Mouse (Mus musculus) embryonic facial prominence, embryonic 10.5 days (tissue): ENCODE measurements around the gene Gm49405. TPM values are rescaled to one million over a fixed set of nuclear protein-coding genes. Genes with fewer than 3 reads are reported as not detected.

Experiments
- DNase-seq: peaks from one replicate; pipeline ENCODE4 v3.0.0-alpha.2; 2017; ENCODE audit warnings: low spot score
- H3K27ac ChIP-seq: fragments of 300-500 bp; sonication (generic); replicated peaks from 2 replicates; pipeline ENCODE4 v1.5.1; 2016; ENCODE audit warnings: mild to moderate bottlenecking
- H3K27me3 ChIP-seq: fragments of 300-500 bp; sonication (generic); replicated peaks from 2 replicates; pipeline ENCODE4 v1.6.1; 2016; ENCODE audit warnings: low read depth, mild to moderate bottlenecking; ENCODE audit not compliant: poor library complexity, severe bottlenecking
- H3K36me3 ChIP-seq: fragments of 300-500 bp; sonication (generic); replicated peaks from 2 replicates; pipeline ENCODE4 v1.6.1; 2016; ENCODE audit warnings: mild to moderate bottlenecking, moderate library complexity
- H3K4me1 ChIP-seq: fragments of 300-500 bp; sonication (generic); 2 replicates; pipeline ENCODE4 v1.6.1; 2016
- H3K4me3 ChIP-seq: fragments of 300-500 bp; sonication (generic); 2 replicates; pipeline ENCODE4 v1.5.1; 2016; ENCODE audit warnings: mild to moderate bottlenecking, moderate library complexity
- H3K9me3 ChIP-seq: fragments of 300-500 bp; sonication (generic); 2 replicates; pipeline ENCODE4 v1.6.1; 2016; ENCODE audit warnings: mild to moderate bottlenecking
- WGBS: fragments of 180-500 bp; shearing (Covaris S2); methylation state at CpG from one replicate; pipeline ENCODE4 v1.1.7; 2016; 5-methylcytosine and 5-hydroxymethylcytosine counted together
- polyA plus RNA-seq: library from polyadenylated mRNA; unstranded; fragments of >200 nt; fragmentation: Nextera tagmentation; extraction: Ambion mirVana; gene quantifications from 2 replicates; pipeline ENCODE4 v1.2.1, GENCODE M21; 2016

The Gm49405 gene
- polyA plus RNA-seq, 1 experiment from 2014 or later = 4.6 TPM

DNA sequence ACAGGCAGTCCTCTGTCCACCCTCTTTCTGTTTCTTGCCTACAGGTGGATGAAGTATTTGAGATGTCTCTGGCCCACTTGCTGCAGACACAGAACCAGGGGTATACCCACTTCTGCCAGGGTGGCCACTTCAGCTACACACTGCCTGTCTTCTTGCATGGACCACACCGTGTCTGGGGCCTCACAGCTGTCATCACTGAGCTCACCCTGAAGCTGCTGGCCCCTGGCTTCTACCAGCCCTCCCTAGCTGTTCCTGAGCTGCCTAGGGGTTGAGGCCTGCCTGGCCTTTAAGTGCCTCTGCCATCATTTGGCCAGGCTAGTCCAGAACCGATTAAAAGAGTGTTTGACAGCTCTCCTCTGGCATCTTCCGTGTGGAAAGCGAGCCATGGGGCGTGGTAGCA is 1.3 kb downstream of the Gm49405 start:
- Histone ChIP-seq H3K27ac (peak overlapping the region; percentile 15; the same call in 1 of the 2 replicates), H3K9me3 (no peaks in the 10 kb centered on the region), H3K4me3 (peak overlapping the region; percentile 90), H3K36me3 (peaks cover 24% of the 10 kb centered on the region), H3K27me3 (peaks cover 13% of the 10 kb centered on the region; the same call in 1 of the 2 replicates), H3K4me1 (peaks cover 36% of the 10 kb centered on the region)
- WGBS = 87% methylated on average over 5 of the region's 5 CpGs
- no peak for DNase-seq

DNA sequence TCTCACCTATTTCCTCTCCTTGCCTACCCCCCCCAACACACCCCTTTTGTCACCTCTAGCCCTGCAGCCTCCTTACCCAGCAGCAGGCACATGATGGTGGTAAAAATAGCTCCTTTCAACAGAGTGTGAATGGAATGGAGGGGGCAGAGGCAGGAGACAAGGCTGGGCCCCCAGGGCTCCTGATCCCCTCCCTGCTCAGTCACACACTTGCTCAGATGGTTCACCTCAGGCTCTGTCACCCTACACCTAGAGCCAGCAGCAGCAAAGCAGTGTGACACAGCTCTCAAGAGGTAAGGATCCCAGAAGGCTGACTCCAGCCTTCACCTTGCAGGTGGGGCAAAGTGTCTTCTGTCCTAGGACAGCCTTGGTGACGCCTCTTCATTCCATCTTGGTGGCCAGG is 2.7 kb downstream of the Gm49405 start, which contains the start of gene Doc2g:
Gene Doc2g, plus strand, starts transcription at position 202 of the 400 bp plus-strand sequence.
- H3K27me3 ChIP-seq = peaks cover 12% of the 10 kb centered on the region; the same call in 1 of the 2 replicates
- 0 out of 2 replicates have a peak within 1 kb of the TSS, but pooled peaks have one; percentile 7 for H3K27ac ChIP-seq
- peak within 1 kb of the TSS; percentile 90; the same call in 1 of the 2 replicates for H3K4me3 ChIP-seq
- H3K4me1 ChIP-seq = peaks cover 26% of the 10 kb centered on the region
- H3K9me3 ChIP-seq = no peaks in the 10 kb centered on the region
- WGBS = 76% methylated on average over 1 of the region's 1 CpGs
- no peak for DNase-seq
- H3K36me3 ChIP-seq = peaks cover 38% of the 10 kb centered on the region

DNA sequence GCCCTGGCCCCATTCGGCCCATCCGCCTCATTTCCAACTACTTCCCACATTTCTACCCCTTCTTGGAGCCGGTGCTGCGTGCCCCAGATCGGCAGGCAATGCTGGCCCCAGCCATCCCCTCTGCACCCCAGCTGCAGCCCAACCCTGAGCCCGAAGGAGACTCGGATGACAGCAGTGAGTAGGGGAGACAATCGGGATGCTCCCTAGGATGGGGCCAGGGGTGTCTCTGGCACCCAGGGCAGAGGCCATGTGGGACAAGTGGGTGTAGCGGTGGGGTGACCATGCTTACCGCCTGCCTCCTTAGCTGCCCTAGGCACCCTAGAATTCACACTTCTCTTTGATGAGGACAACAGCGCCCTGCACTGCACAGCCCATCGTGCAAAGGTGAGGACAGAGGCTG is 3.2 kb downstream of the Gm49405 start:
- DNase-seq = no peak

DNA sequence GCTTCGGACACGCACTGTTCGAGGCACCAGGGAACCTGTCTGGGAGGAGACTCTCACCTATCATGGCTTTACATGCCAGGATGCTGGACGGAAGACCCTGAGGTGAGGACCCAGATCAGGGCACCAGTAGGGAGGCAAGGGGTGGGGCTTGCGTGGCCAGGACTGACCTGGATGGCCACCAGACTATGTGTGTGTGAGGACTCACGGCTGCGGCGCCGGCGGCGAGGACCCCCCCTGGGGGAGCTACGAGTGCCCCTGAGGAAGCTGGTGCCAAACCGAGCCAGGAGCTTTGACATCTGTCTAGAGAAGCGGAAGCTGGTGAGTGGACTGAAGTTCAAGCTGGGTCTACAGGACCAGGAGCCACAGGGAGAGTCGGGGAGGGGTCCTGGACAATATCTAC is 3.9 kb downstream of the Gm49405 start:
- 92% methylated on average over 15 of the region's 15 CpGs for WGBS
- Histone ChIP-seq H3K27ac (no peak overlapping the region), H3K4me1 (peaks cover 23% of the 10 kb centered on the region), H3K36me3 (peaks cover 50% of the 10 kb centered on the region), H3K4me3 (no peak overlapping the region), H3K27me3 (peaks cover 3% of the 10 kb centered on the region; the same call in 1 of the 2 replicates), H3K9me3 (no peaks in the 10 kb centered on the region)
- DNase-seq = no peak

More for the DNA sequence above, 3.2 kb downstream of the Gm49405 start:
- Histone ChIP-seq H3K9me3 (no peaks in the 10 kb centered on the region), H3K36me3 (peaks cover 43% of the 10 kb centered on the region), H3K4me1 (peaks cover 23% of the 10 kb centered on the region), H3K27me3 (peaks cover 8% of the 10 kb centered on the region; the same call in 1 of the 2 replicates), H3K27ac (no peak overlapping the region), H3K4me3 (no peak overlapping the region)
- 82% methylated on average over 12 of the region's 12 CpGs for WGBS

DNA sequence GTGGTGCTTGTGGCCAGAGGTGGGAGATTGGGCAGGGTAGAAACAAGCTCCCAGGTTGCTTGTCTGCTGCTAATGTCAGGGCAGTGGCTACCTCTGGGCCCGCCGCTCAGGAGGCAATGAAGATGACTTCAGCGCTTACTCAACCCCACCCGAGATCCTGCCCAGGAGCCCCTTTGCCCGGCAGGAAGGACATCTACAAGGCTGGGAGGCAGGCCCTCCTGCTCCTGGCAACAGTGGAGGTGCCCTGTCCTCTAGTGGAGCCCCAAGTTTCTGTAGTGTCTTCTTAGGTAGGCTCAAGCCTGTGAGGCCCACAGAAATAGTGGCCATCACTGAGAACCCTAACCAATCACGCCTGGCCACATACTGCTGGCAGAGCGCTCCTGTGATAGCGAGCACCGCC is 4.7 kb downstream of the Gm49405 start:
- no peak for DNase-seq
- no peak overlapping the region for H3K27ac ChIP-seq
- H3K36me3 ChIP-seq = peaks cover 58% of the 10 kb centered on the region
- no peak overlapping the region for H3K4me3 ChIP-seq
- H3K9me3 ChIP-seq = no peaks in the 10 kb centered on the region
- H3K4me1 ChIP-seq = peaks cover 16% of the 10 kb centered on the region
- 94% methylated on average over 9 of the region's 9 CpGs for WGBS
- no peaks in the 10 kb centered on the region for H3K27me3 ChIP-seq

DNA sequence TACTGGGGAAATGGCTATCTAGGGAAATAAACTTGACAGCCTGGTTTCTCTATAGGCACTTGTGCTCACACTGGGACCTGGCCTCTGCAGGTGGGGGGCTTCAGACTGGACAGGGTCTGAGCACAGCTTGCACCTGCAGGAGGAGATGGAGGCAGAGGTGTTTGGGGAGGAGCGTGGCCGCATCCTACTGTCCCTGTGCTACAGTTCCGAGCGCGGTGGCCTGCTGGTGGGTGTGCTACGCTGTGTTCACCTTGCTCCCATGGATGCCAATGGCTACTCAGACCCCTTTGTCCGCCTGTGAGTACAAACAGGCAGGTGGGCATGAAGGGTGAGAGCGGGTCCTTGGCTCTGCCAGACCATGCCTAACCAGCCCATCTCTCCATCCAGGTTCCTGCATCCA is 5.5 kb downstream of the Gm49405 start:
- no peak for DNase-seq
- H3K27me3 ChIP-seq = no peaks in the 10 kb centered on the region
- H3K4me1 ChIP-seq = peaks cover 13% of the 10 kb centered on the region
- no peak overlapping the region for H3K4me3 ChIP-seq
- no peaks in the 10 kb centered on the region for H3K9me3 ChIP-seq
- peaks cover 65% of the 10 kb centered on the region for H3K36me3 ChIP-seq
- no peak overlapping the region for H3K27ac ChIP-seq
- 92% methylated on average over 8 of the region's 8 CpGs for WGBS

DNA sequence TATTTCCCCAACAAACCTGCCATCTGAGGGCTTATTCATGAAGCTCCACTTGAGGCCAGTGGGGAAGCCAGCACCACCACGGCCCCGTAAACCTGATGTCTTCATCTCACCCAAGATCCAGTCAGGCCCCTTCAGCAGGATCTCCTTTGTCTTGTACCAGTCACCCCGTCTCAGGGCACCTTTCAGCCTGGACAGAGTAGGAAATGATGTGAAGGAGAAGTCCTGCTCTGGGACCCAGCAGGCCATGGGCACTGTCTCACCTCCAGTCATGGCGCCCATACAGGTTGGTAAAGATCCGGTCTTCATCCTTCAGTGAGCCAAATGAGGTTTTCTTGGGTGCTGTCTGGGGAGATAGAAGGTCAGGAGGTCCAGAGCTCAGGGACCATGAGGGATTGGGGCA is 10.7 kb downstream of the Gm49405 start:
- H3K27ac ChIP-seq = no peak overlapping the region
- H3K36me3 ChIP-seq = peaks cover 49% of the 10 kb centered on the region
- WGBS = 93% methylated on average over 5 of the region's 5 CpGs
- no peaks in the 10 kb centered on the region for H3K27me3 ChIP-seq
- H3K4me1 ChIP-seq = peaks cover 31% of the 10 kb centered on the region
- H3K4me3 ChIP-seq = peak overlapping the region; percentile 86; the same call in 1 of the 2 replicates
- H3K9me3 ChIP-seq = no peaks in the 10 kb centered on the region
- DNase-seq = no peak

DNA sequence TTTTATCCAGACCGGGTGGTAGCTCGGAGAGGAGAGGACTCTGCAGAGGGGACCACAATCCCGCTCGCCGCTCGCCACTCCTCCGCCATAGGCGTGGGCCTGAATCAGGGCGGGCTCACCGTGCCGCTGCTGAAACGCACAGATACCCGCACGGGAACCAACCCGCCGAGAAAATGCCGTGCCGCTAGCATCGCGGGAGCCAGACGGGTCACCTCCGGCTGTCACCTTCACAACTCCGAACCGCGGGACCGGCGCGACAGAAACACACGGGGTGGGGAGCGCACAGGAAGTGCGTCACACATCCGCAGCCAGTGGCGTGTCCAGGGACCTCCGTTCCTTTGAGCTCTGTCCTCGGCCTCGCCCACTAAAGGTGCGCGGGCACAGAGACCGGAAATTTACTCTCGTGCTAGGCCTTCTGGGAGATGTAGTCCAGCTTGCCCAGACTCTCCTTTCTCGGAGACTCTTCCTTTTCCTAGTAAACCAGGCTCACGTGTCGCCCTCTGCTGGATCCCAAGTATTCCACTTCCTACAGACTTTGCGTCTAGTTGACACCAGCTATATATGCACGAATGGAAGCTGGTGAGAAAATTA is 12.1 kb downstream of the Gm49405 start, which contains the start of gene Ndufv1:
Gene Ndufv1, minus strand, starts transcription at position 375 of the 591 bp plus-strand sequence.
- H3K36me3 ChIP-seq = peaks cover 35% of the 10 kb centered on the region
- DNase-seq = peak; percentile 97
- under 1% methylated on average over 45 of the region's 45 CpGs for WGBS
- peak within 1 kb of the TSS; percentile 83 for H3K27ac ChIP-seq
- peaks cover 31% of the 10 kb centered on the region for H3K4me1 ChIP-seq
- H3K9me3 ChIP-seq = no peaks in the 10 kb centered on the region
- no peaks in the 10 kb centered on the region for H3K27me3 ChIP-seq
- peak within 1 kb of the TSS; percentile 86 for H3K4me3 ChIP-seq

DNA sequence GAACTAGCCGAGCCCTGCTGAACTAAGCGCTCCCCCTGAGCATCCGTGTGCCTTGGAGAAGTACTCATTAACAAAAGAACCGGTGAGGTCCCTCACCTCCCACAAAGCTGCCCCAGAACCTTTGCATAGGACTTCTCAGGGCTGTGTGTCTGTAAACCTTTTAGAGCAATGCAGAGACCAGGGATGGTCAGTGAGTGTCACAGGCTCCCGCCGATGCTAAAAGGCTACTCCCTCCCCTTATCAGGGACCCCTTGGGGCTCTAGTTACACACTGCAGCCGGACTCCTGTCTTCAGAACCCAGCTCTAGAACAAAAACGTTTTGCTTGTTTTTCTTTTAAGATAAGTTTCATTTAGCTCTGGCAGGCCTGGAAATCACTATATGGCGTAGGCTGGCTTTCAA is 12.6 kb downstream of the Gm49405 start:
- H3K36me3 ChIP-seq = peaks cover 29% of the 10 kb centered on the region
- 17% methylated on average over 9 of the region's 9 CpGs for WGBS
- H3K27me3 ChIP-seq = no peaks in the 10 kb centered on the region
- peaks cover 31% of the 10 kb centered on the region for H3K4me1 ChIP-seq
- H3K9me3 ChIP-seq = no peaks in the 10 kb centered on the region
- peak overlapping the region; percentile 86 for H3K4me3 ChIP-seq
- H3K27ac ChIP-seq = peak overlapping the region; percentile 45
- no peak for DNase-seq

DNA sequence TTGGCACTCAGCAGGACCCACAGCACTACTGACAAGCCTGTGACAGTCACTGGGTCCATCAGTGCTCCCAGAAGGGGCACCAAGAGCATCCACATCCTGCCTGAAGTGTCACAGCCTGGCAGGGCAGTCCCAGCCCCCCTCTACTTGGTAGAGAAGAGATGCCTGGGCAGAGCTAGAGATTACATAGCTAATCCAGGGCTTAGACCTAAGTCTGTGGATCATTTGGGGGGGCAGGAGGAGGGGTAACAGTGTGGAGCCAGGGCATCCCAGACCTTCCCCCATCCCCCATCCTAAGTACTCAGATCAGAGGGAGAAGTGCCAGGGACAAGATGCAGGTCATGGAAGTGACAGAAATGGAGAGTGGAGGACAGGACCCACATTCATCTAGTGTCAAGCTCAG is 14.4 kb downstream of the Gm49405 start:
- 0 out of 2 replicates have a peak overlapping the region, but pooled peaks have one; percentile 42 for H3K27ac ChIP-seq
- DNase-seq = no peak
- H3K27me3 ChIP-seq = no peaks in the 10 kb centered on the region
- H3K36me3 ChIP-seq = peaks cover 12% of the 10 kb centered on the region
- H3K4me3 ChIP-seq = no peak overlapping the region
- peaks cover 44% of the 10 kb centered on the region for H3K4me1 ChIP-seq
- no peaks in the 10 kb centered on the region for H3K9me3 ChIP-seq

DNA sequence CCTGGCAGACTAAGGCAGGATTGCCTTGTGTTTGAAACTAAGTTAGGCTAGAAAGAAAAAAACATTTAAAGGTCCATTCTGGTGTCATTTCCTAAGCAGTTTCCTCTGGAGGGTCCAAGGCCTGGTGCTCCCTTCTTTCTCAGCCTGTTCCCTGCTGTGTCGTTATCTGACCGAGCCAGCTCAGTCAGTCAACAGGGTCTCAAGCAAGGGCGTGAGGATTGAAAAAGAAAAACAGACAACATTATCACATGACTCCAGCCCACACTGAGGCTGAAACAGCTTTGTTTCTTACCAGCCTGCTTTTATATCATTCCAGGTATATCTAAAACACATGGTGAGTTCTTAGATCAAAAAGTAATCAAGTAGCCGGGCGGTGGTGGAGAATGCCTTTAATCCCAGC is 15.2 kb downstream of the Gm49405 start:
- Histone ChIP-seq H3K9me3 (no peaks in the 10 kb centered on the region), H3K4me1 (peaks cover 44% of the 10 kb centered on the region), H3K27ac (no peak overlapping the region), H3K27me3 (no peaks in the 10 kb centered on the region), H3K4me3 (no peak overlapping the region), H3K36me3 (peaks cover 4% of the 10 kb centered on the region)
- DNase-seq = no peak
- whole genome bisulfite sequencing = 54% methylated on average over 5 of the region's 5 CpGs

DNA sequence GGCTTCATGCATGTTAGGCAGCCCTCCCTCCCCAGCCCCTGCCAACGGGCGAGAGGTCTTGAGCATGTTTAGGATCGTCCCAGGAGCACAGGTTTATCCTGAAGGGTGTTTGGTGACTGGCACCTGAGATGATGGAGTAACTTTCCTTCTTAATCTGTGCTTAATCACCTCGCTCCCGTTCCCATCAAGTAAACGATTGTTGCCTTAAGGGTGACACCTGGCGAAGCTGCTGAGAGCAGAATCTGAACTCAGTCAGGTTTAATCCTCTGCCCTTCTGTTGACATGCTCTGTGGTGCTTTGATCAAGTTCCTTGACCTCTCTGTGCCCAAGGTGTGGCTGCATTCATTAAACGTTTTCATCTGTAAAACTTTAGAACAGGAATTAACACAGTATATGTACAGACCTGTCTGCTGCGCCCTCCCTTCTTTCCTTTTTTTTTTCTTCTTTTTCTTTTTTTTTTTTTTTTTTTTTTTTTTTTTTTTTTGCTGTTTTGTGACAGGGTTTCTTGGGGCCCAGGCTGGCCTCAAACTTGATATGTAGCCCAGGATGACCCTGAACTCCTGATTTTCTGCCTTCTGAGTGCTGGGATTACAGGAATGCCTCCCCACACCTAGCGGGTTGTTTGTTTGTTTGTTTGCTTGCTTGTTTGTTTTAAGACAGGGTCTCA is 17.6 kb downstream of the Gm49405 start:
- H3K36me3 ChIP-seq = no peaks in the 10 kb centered on the region
- peaks cover 31% of the 10 kb centered on the region for H3K4me1 ChIP-seq
- no peaks in the 10 kb centered on the region for H3K9me3 ChIP-seq
- no peaks in the 10 kb centered on the region for H3K27me3 ChIP-seq
- no peak for DNase-seq
- H3K4me3 ChIP-seq = no peak overlapping the region
- H3K27ac ChIP-seq = no peak overlapping the region
- 64% methylated on average over 10 of the region's 10 CpGs for WGBS
